Mouse (Mus musculus): ENCODE results near the gene Icmt.

Icmt gene

GRCm38 (mm10) chr4:152276389-152277347, 20.4 kb upstream of the Icmt start:
- DNase-seq, result no peak

GRCm38 (mm10) chr4:152277916-152278315, 19.1 kb upstream of the Icmt start:
- DNase-seq, result no peak

DNA sequence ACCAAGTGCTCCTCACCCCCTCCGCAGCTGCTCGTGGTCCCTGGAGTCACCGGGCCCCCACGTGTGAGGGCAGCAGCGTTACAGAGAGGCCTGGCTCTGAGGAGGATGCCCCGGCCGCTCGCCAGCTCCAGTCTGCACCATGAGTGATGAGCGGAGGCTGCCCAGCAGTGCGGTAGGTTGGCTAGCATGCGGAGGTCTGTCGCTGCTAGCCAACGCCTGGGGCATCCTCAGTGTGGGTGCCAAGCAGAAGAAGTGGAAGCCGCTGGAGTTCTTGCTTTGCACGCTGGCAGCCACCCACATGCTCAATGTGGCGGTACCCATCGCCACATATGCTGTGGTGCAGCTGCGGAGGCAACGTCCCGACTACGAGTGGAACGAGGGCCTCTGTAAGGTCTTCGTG, 18.0 kb upstream of the Icmt start:
- no peak for DNase-seq

DNA sequence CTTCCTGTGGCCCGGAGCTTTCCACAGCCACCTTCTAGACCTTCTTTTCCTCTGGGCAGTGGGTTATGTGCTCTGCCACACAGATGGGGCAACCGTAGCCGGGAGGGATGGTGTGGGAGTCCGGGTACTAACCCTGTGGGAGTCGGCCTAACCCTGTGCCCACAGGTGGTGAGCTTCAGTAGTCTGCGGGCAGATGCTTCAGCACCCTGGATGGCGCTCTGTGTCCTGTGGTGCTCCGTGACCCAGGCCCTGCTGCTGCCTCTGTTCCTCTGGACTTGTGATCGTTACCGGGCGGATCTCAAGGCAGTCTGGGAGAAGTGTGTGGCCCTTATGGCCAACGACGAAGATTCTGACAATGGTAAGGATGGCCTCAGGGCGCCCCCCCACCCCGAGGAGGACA, 15.4 kb upstream of the Icmt start:
- no peak for DNase-seq

DNA sequence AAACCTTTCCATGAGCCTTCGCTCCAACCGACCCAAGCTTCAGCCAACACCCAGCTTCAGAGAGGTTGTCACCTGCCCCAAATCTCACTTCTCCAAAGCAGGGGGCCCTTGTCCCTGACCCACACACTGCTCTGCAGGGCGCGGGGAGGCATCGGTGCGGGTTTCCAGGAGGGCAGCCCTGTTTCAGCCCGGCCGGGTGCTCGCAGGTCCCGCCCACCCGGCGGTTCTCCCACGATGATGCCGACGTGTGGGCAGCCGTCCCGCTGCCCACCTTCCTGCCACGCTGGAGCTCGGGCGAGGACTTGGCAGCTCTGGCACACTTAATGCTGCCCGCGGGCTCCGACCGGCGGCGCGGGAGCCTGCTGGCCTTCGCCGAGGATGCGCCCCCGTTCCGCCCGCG, 14.3 kb upstream of the Icmt start:
- no peak for DNase-seq

GRCm38 (mm10) chr4:152283186-152283950, 13.7 kb upstream of the Icmt start:
- peak; percentile 87 for DNase-seq

DNA sequence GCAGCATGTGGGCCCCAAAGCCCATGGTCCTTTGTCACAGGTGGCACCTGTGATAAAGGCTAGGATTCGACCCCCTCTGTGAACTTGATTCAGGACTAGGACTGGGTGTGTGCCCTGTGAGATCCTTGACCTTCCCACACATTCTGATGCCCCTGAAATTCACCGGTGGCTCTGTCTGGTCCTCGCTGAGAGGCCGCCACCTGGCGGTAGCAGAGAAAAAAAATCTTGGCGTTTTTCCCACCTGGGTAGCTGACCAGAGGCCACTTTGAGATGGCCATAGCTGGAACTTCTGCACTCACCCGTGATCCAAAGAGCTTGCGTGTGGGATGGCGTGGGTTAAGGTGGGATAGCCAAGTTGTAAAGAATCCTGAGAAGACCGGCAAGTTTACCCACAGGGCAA, 11.5 kb upstream of the Icmt start:
- DNase-seq, result peak; percentile 51

DNA sequence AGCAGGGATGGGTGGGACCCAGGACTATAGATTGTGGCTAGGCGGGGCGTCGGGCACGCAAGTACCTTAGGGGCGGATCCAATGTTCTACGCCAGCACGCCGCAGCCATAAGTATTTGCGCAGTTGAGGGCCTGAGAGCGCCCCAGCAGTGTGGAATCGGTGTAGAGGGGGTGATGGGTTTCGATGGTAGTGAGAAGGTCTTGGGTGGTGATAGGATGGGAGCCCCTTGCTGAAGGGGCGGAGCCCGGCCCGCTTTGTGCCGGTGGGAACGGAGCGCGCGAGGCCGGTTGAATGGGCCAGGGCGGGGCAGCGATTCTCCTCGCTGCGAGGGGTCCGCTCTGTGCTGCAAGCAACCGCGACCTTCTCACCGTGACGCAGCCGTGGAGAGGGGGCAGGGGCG, 10.8 kb upstream of the Icmt start:
- DNase-seq, result no peak

- peak; percentile 75 for DNase-seq
Measured at GRCm38 (mm10) chr4:152286887-152287286, 10.1 kb upstream of the Icmt start.

DNA sequence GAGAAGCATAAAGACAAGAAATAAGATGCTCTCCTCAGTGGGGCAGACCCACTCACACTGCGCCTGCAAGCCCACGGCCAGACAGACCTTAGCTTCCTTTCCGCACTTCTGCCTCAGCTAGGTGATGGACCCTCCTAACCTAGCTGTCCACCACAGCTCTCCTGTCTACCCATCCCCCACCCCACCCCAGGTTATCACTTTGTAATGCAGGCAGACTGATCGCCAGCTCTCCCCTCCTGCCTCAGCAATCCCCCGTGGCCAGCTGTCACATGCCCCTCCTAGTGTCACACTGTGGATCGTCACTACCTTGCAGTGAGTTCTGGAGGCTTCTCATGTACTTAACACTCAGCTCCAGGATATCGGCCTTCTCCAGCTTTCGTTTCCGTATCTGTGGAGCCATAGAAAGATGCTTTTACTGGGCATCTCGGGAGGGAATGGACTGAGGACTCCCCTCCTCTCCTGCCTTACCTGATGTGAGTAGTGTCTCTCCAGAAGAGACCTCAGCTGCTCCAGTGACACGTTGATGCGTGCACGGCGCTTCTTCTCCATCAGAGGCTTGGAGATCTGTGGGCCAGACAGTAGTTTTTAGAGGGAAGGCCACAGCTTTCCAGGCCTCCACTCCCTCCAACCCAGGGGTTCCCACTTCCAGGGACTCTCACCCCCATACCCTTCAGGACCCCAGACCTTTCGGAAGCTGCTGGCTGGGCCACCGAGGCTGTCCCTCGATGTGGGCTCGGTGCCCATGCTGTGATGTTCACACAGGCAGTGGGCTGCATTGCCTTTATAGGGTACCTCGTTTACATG, 9.5 kb upstream of the Icmt start:
- no peak for DNase-seq

DNA sequence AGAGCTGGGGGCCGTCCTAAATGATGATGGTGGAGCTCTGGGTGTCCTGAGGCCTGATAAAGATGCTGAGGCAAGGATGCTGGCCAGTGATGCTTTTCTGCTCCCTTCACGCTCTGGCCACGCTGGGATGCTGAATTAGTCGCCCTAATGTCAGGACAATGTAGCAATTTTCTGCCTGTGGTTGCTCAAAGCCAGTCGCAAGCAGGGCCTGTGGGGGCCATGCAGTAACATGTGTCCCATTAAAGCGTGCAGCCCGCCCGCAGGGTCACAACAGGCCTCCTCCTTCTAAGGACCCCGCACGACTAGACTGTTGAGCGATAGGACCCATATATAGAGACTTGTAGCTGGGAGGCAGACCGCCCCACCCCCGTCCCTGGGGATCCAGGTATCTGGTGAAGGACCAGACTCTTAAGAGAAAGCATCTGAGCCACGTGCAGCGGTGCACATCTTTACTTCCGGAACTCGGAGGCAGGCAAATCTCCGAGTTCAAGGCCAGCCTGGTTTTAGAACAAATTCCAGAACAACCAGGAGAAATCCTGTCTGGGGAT, 8.6 kb upstream of the Icmt start:
- no peak for DNase-seq

DNA sequence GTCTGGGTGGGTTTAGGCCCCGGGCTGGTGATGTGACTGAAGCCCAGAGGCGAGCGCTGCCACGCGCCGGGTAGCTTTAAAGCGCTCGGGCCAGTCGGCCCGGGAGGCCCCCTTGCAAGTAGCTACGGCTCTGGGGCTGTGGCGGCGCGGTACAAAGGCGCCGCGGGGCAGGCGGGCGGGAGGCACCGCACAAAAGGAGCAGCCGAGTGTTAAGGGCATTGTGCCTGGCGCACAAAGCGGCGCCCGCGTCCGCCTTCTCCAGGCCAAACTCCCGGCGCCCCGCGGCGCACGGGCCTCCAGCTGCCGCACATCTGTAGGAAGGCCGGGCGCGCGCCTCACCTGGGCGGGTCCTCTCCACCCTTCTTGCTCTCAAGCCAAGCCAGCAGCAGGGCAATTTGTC, 6.6 kb upstream of the Icmt start:
- DNase-seq, result no peak

- DNase-seq, result no peak
Measured at GRCm38 (mm10) chr4:152290991-152291390, 6.0 kb upstream of the Icmt start.

- no peak for DNase-seq
Measured at GRCm38 (mm10) chr4:152291562-152291961, 5.5 kb upstream of the Icmt start, which contains the start of gene Hes3. TSS of gene Hes3 (minus strand) at chr4:152291662.

DNA sequence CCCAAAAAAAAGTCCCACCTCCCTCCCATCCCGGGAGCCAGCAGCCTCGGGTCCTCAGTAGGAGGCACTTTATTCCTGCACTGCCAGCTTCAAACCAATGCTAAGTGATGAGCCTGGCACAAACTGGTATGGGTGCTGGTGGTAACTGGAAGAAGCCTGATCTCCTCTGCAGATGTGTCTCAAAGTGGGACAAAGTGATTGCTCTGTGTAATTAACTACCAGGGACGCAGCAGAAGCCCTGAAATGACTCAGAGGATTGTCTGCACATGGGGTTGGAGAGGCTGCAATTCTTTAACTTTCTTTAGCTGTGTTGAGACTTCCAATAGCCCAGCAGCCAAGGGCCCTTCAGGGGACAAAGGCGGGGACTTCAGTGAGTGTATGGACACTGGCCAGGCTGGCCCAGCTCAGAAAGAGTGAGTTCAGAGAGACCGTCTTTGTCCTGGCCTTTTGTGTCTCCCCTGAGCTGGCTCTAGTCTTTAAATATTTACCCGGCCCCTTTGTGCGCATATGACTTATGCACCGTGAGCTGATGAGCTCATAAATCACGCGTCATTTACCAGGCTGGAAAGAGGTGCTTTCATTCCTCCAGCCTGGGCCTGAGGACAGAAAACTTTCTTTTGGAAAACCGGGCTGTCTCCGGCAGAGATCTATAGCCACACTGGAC, 4.8 kb upstream of the Icmt start:
- DNase-seq, result no peak

DNA sequence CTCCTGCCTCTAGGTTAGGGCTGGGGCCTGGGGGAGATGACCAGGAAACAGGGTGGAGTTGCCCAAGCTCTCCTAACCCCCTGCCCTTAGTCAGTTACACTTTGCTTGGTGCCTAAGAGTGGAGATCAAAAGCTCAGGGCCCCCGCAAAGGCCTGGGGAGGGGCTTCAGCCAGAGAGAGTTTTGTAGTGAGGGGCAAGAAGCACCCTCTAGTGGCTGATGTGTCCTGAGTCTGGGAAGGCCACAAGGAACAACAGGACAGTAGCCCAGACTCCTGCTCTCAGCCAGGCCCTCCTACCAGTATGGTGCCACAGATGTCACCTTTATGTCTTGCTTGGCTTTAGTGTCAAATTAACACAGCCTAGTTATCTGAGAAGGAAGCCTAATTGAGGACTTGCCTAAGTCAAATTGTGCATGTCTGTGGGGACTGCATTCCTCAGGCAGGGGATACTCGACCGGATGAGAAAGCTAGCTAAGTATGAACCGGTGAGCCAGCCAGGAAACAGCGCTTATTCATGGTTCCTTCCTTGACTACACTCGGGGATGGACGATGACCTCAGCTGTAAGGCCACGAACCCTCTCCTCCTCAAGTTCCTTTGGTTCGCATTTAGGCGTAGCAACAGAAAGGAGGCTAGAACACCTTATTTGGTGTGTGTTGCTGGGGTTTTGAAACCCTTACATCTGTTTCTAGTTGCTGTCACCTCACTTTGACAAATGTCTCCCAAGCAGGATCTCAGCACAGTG, 2.7 kb upstream of the Icmt start:
- DNase-seq, result no peak

DNA sequence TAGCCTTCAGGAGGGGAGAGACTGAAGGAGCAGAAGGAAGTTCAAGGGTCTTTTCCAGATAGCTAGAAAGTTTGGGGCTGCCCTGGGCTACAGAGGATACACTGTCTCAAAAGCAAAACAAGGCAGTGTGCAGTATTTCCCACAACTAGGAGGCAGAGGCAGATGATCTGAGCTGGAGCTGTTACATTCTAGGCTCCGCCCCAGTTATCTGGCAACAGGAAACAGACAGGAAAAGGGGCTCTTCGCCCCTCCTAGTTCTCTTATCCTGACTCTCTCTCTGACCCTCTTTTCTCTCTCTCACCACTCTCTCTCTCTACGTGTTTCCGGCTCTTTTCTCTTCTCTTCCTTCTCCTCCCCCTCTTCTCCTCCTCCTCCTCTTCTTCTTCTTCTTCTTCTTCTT, 1.1 kb upstream of the Icmt start:
- DNase-seq, result peak; percentile 48

DNA sequence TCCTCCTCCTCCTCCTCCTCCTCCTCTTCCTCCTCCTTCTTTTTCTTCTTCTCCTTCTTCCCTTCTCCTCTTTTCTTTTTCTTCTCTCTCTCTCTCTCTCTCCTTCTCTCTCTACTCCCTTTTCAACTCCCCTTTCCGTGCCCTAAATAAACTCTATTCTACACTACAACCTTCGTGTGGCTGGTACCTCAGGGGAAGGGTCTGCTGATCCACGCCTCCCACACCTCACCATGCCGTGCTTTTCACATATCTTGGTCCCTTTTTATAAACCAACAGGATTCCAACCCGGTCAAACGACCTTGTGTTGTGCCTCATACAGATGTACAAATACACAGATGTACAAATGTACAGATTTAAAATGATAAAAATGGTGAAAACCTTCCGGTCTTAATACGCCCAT, 656 bp upstream of the Icmt start:
- DNase-seq, result peak; percentile 28

DNA sequence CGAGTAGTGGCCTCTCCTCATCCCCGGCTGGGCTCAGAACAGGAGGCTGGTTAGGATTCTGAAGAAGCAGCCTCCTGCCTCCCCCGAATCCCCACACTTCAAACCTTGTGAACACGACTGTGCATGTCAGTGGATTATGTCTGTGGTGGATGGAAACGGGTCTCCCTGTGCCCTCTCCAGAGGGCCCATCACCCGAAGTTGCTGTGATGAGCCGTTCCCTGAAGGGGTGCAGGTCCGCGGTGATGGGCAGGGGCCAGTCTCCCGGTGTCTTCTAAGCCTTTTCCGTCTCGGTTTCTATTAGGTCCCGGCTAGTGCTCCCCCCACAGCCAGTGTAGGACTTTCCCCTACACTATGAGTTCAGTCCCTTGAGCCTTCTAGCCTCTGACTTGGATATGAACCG, 1.8 kb downstream of the Icmt start:
- no peak for DNase-seq

GRCm38 (mm10) chr4:152300375-152300774, 3.3 kb downstream of the Icmt start:
- DNase-seq, result no peak

GRCm38 (mm10) chr4:152302012-152302411, 5.0 kb downstream of the Icmt start:
- no peak for DNase-seq

DNA sequence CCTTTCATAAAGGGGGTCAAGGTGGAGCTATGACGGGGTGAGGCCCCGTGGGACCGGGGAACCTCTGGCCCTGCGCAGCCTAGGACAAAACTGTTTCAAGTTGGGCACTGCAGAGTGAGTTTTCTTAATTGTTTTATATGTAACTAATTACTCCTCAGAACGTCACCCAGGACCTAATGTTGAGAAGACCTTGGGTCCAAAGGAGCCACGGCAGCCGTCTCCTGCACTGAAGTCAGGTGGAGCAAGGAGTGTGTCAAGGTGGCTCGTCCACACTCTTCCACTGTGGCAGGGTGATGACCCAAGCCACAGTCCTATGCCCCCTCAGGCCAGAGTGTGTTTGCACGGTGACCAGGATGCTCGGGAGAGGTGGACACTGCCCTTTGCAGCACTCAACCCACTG, 6.1 kb downstream of the Icmt start:
- DNase-seq, result no peak

Data from thymus, postnatal 25 days (tissue).